Mouse (Mus musculus) olfactory bulb, adult 2 months (tissue): ENCODE results near the gene Arvcf.

Experiments used
- CTCF ChIP-seq: fragments of 200-500 bp; IDR thresholded peaks from 2 replicates; pipeline ENCODE4 v1.5.1; 2012; ENCODE audit warnings: low read depth, mild to moderate bottlenecking, low read length, moderate library complexity; ENCODE audit not compliant: insufficient read depth
- POLR2A ChIP-seq: fragments of 200-500 bp; IDR thresholded peaks from 2 replicates; pipeline ENCODE4 v1.6.1; 2012; ENCODE audit warnings: mild to moderate bottlenecking, low read depth, low read length, moderate library complexity; ENCODE audit not compliant: insufficient read depth

- TF ChIP-seq CTCF (no peak), POLR2A (no peak)
Measured at GRCm38 (mm10) chr16:18384659-18385058, 36.7 kb downstream of the Arvcf start.
